Mouse (Mus musculus): ENCODE measurements at regions not wholly inside any gene's neighbourhood (a gene's known extent, or its start where the extent isn't known, plus 50 kb on each side); places are given as distances from the start of the nearest gene placed in this dataset.

DNA sequence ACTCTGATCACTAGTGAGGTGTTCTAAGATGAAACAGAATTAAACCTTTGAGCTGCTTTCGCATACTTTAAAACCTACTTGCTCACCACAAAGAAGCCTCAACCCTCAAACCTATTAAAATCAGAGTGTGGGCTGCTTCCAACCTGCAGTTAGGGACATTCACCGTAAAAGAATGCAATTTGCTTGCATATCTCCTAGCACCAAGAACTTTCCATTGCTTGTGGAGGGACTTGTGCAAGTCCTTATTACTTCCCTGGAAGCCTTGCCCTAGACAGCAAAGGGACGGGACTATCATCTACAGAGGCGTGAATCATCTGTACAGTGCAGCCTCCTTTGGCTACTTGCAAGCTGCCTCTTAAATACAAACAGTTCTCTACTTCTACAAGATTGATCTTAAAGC, 74.2 kb upstream of the Rnf152 start:
- H3K27ac ChIP-seq (ENCODE audit: insufficient read depth, low read depth, low read length) = no peak overlapping the region
- peaks cover 12% of the 10 kb centered on the region for H3K4me1 ChIP-seq (ENCODE audit: control insufficient read depth, insufficient read depth, low read length)
- no peak for TF ChIP-seq CTCF (IDR thresholded peaks at IDR 0.05; ENCODE audit: low read depth, low read length)

DNA sequence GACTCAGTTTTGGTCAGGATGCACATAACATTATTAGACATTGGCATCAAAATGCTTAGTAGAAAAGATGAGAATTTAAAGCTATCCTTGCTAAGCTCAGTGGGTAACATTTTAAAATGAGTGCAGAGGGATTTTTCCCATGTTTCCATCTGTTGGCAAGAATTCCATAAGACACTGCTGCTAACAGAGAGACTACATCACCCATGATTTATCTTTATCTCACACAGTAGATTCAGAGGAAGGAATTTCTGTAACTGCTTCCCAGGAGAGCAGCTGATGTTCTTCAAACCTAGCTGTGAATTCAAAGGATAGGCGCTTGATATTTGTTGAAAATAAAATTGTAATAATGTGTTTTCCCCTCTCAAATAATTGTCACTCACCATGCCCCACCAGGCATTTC, 71.7 kb upstream of the Rnf152 start:
- TF ChIP-seq POLR2A (IDR thresholded peaks at IDR 0.05; ENCODE audit: borderline replicate concordance, low read depth, low read length) (no peak), CTCF (IDR thresholded peaks at IDR 0.05; ENCODE audit: low read depth, low read length) (no peak)
- Histone ChIP-seq H3K27ac (ENCODE audit: insufficient read depth, low read depth, low read length) (no peak overlapping the region), H3K4me1 (ENCODE audit: control insufficient read depth, insufficient read depth, low read length) (no peaks in the 10 kb centered on the region), H3K4me3 (ENCODE audit: insufficient read depth, low read length) (no peak overlapping the region)

More for the DNA sequence above, 74.2 kb upstream of the Rnf152 start:
- H3K4me3 ChIP-seq (ENCODE audit: insufficient read depth, low read length) = no peak overlapping the region

DNA sequence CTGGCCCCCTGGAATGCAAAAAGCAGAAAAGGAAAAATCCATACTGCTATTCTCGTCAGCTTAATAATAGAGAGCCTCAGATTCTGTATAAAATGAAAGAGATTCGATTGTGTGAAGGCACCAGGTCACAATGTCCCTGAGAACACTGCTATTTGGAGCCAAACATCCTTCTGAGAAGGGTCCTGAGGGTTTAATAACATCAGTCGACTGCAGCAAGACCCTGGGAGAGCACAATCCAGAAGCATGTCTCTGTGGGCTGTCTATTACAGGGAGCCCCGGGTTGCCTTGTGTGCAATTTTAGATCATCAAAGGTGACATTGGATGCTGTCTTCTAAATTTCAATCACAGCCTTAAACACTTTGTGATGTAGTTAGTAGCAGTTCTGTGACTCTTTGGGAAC, 69.6 kb upstream of the Rnf152 start:
- Histone ChIP-seq H3K4me3 (ENCODE audit: insufficient read depth, low read length) (no peak overlapping the region), H3K27ac (ENCODE audit: insufficient read depth, low read depth, low read length) (no peak overlapping the region), H3K4me1 (ENCODE audit: control insufficient read depth, insufficient read depth, low read length) (no peaks in the 10 kb centered on the region)
- no peak for TF ChIP-seq CTCF (IDR thresholded peaks at IDR 0.05; ENCODE audit: low read depth, low read length)
- no peak for TF ChIP-seq POLR2A (IDR thresholded peaks at IDR 0.05; ENCODE audit: borderline replicate concordance, low read depth, low read length)

DNA sequence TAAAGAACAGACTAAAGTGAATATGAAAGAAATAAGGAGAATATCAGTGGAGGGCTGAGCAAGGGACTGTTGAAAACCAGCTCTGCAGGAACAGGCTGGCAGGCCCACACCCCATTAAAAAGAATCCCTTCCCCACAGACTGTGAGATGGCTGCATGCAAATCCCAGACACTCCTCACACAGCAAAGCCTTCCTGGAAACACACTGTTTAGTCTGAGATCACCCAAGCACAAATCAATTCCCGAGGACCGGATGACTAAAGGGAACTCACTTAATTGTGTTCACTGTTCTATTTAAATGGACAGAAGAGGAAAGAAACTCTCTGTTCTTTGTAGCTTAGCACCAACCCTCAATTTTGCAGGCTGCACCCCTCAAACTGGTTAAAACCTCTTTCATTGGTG, 66.9 kb upstream of the Rnf152 start:
- H3K27ac ChIP-seq (ENCODE audit: insufficient read depth, low read depth, low read length) = no peak overlapping the region
- TF ChIP-seq CTCF (IDR thresholded peaks at IDR 0.05; ENCODE audit: low read depth, low read length) (no peak), POLR2A (IDR thresholded peaks at IDR 0.05; ENCODE audit: borderline replicate concordance, low read depth, low read length) (no peak)
- H3K4me1 ChIP-seq (ENCODE audit: control insufficient read depth, insufficient read depth, low read length) = no peaks in the 10 kb centered on the region
- no peak overlapping the region for H3K4me3 ChIP-seq (ENCODE audit: insufficient read depth, low read length)

DNA sequence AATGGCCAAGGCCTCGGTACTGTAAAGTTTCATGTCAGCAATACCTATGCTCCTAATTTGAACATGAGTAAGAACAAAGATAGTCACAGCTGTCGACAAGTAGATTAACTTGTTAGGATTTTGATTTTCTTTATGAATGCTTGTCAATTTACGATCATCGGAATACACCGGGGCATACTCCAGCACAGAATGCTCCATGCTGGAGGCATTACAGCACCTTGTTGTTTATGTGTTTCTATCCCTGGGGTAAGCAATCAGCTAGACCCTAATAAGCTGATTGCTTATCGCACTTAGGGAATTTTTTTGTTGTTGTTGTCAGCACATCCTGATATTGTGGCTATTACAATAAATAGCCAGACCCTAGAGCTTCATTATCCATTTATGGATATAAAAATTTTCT, 66.4 kb upstream of the Rnf152 start:
- TF ChIP-seq POLR2A (IDR thresholded peaks at IDR 0.05; ENCODE audit: borderline replicate concordance, low read depth, low read length) (no peak), CTCF (IDR thresholded peaks at IDR 0.05; ENCODE audit: low read depth, low read length) (no peak)
- no peaks in the 10 kb centered on the region for H3K4me1 ChIP-seq (ENCODE audit: control insufficient read depth, insufficient read depth, low read length)
- no peak overlapping the region for H3K4me3 ChIP-seq (ENCODE audit: insufficient read depth, low read length)
- H3K27ac ChIP-seq (ENCODE audit: insufficient read depth, low read depth, low read length) = no peak overlapping the region

DNA sequence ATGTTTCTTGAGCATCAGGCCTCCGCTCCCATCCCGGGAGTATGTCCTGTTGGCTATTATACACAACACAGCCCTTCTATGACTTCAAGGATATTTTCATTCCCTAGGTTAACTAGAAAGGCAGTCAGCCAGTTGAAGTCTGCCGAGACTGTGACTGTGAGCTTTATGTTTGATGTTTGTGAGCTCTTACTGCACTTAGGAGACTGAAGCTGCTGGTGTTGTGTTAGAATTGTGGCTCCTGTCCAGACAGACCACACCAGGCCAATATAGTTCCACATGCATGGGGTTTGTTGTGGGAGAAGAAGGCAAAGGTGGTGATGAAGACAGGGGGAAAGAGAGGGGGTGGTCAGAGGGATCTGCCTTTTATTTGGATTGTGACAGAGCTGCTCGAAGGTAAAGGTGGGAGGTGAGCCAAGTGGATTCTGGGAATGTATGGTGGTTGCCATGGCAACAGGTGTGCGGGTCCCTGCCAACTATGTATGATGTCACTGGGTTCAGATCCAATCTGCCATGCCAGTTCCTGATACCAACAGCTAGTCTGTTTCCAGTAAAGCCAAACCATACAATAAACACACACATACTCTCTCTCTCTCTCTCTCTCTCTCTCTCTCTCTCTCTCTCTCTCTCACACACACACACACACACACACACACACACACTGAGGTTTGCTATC, 64.0 kb upstream of the Rnf152 start:
- H3K4me1 ChIP-seq (ENCODE audit: control insufficient read depth, insufficient read depth, low read length) = no peaks in the 10 kb centered on the region
- H3K4me3 ChIP-seq (ENCODE audit: insufficient read depth, low read length) = no peak overlapping the region
- H3K27ac ChIP-seq (ENCODE audit: insufficient read depth, low read depth, low read length) = no peak overlapping the region
- TF ChIP-seq POLR2A (IDR thresholded peaks at IDR 0.05; ENCODE audit: borderline replicate concordance, low read depth, low read length) (no peak), CTCF (IDR thresholded peaks at IDR 0.05; ENCODE audit: low read depth, low read length) (no peak)

Data from bone marrow macrophage, adult 2 months (primary cell).